Mouse (Mus musculus) adrenal gland, adult 8-10 months (tissue): ENCODE results near the gene Tec. TPM values are rescaled to one million over a fixed set of nuclear protein-coding genes. Genes with fewer than 3 reads are reported as not detected.

Experiments used
- DNase-seq: peaks from one replicate; pipeline ENCODE4 v3.0.0; 2022
- total RNA-seq, 4 experiments: library from RNA; stranded (reverse); gene quantifications; 2 replicates each; pipeline ENCODE4 v1.2.4; 2022

Tec gene
- total RNA-seq, 4 experiments from 2014 or later: 2.0 to 3.8 (median 3.2) TPM

GRCm38 (mm10) chr5:72853365-72853764 is 14.9 kb downstream of the Tec start:
- no peak for DNase-seq

- no peak for DNase-seq
Measured at GRCm38 (mm10) chr5:72852301-72852995, 15.8 kb downstream of the Tec start.

- DNase-seq: no peak
Measured at GRCm38 (mm10) chr5:72851674-72852098, 16.6 kb downstream of the Tec start.

GRCm38 (mm10) chr5:72850926-72851673 is 17.2 kb downstream of the Tec start:
- DNase-seq: no peak

GRCm38 (mm10) chr5:72848889-72849435 is 19.3 kb downstream of the Tec start:
- DNase-seq: no peak

GRCm38 (mm10) chr5:72846712-72847111 is 21.6 kb downstream of the Tec start:
- DNase-seq: no peak

- no peak for DNase-seq
Measured at GRCm38 (mm10) chr5:72845928-72846630, 22.2 kb downstream of the Tec start.

- DNase-seq: no peak
Measured at GRCm38 (mm10) chr5:72844776-72845495, 23.3 kb downstream of the Tec start.

- DNase-seq: no peak
Measured at GRCm38 (mm10) chr5:72844294-72844693, 24.0 kb downstream of the Tec start.

GRCm38 (mm10) chr5:72839655-72840054 is 28.6 kb downstream of the Tec start:
- no peak for DNase-seq

- DNase-seq: no peak
Measured at GRCm38 (mm10) chr5:72838976-72839375, 29.3 kb downstream of the Tec start.

GRCm38 (mm10) chr5:72835656-72836055 is 32.6 kb downstream of the Tec start:
- no peak for DNase-seq

GRCm38 (mm10) chr5:72832904-72833765 is 35.1 kb downstream of the Tec start:
- DNase-seq: no peak

GRCm38 (mm10) chr5:72832191-72832590 is 36.1 kb downstream of the Tec start:
- DNase-seq: no peak

- no peak for DNase-seq
Measured at GRCm38 (mm10) chr5:72830988-72831610, 37.2 kb downstream of the Tec start.

- DNase-seq: no peak
Measured at GRCm38 (mm10) chr5:72829506-72830067, 38.7 kb downstream of the Tec start.

- no peak for DNase-seq
Measured at GRCm38 (mm10) chr5:72828401-72828800, 39.9 kb downstream of the Tec start.

- no peak for DNase-seq
Measured at GRCm38 (mm10) chr5:72827435-72827834, 40.8 kb downstream of the Tec start.

- DNase-seq: no peak
Measured at GRCm38 (mm10) chr5:72826445-72826844, 41.8 kb downstream of the Tec start.

- DNase-seq: no peak
Measured at GRCm38 (mm10) chr5:72820651-72821050, 47.6 kb downstream of the Tec start.
